Mouse (Mus musculus) testis, adult 2 months (tissue): Measurements from ENCODE around the gene Lrp1. TPM values are rescaled to one million over a fixed set of nuclear protein-coding genes. Genes with fewer than 3 reads are reported as not detected.

Experiments
- H3K27ac ChIP-seq: fragments of 200-500 bp; 2 replicates; pipeline ENCODE4 v1.5.1; 2012; ENCODE audit warnings: low read depth, low read length; ENCODE audit not compliant: control insufficient read depth, insufficient read depth
- H3K27me3 ChIP-seq: fragments of 200-500 bp; 2 replicates; pipeline ENCODE4 v1.6.1; 2012; ENCODE audit warnings: mild to moderate bottlenecking, low read length, moderate library complexity; ENCODE audit not compliant: control insufficient read depth, insufficient read depth
- H3K36me3 ChIP-seq: fragments of 200-500 bp; 2 replicates; pipeline ENCODE4 v1.6.1; 2012; ENCODE audit warnings: mild to moderate bottlenecking, low read length; ENCODE audit not compliant: control insufficient read depth, insufficient read depth
- H3K4me1 ChIP-seq: fragments of 200-500 bp; 2 replicates; pipeline ENCODE4 v1.6.1; 2012; ENCODE audit warnings: low read length; ENCODE audit not compliant: control insufficient read depth, insufficient read depth
- H3K4me3 ChIP-seq: fragments of 200-500 bp; 2 replicates; pipeline ENCODE4 v1.5.1; 2012; ENCODE audit warnings: low read depth, mild to moderate bottlenecking, low read length, moderate library complexity, mixed read lengths; ENCODE audit not compliant: control insufficient read depth
- CTCF ChIP-seq: fragments of 200-500 bp; IDR thresholded peaks from 2 replicates; pipeline ENCODE4 v1.5.1; 2012; ENCODE audit warnings: low read depth, mild to moderate bottlenecking, inconsistent platforms, low read length, moderate library complexity; ENCODE audit not compliant: control insufficient read depth, insufficient read depth, insufficient replicate concordance
- POLR2A ChIP-seq: fragments of 200-500 bp; IDR thresholded peaks from 2 replicates; pipeline ENCODE4 v1.6.1; 2012; ENCODE audit warnings: low read depth, mild to moderate bottlenecking, inconsistent platforms, low read length, moderate library complexity; ENCODE audit not compliant: control insufficient read depth
- polyA plus RNA-seq: library from polyadenylated mRNA; depleted of rRNA; stranded (reverse); fragments of >200 nt; gene quantifications from 2 replicates; pipeline ENCODE4 v1.2.3, GENCODE M21; 2012

The Lrp1 gene
- polyA plus RNA-seq, 1 experiment: 20.8 TPM

GRCm38 (mm10) chr10:127609415-127610065 is 11.4 kb downstream of the Lrp1 start:
- no peaks in the 10 kb centered on the region for H3K27me3 ChIP-seq
- H3K36me3 ChIP-seq: no peaks in the 10 kb centered on the region
- H3K4me1 ChIP-seq: no peaks in the 10 kb centered on the region
- no peak for TF ChIP-seq CTCF
- TF ChIP-seq POLR2A: no peak
- no peak overlapping the region for H3K4me3 ChIP-seq
- no peak overlapping the region for H3K27ac ChIP-seq

- Histone ChIP-seq H3K36me3 (no peaks in the 10 kb centered on the region), H3K27me3 (no peaks in the 10 kb centered on the region), H3K4me3 (no peak overlapping the region), H3K27ac (no peak overlapping the region), H3K4me1 (peaks cover 3% of the 10 kb centered on the region)
- no peak for TF ChIP-seq POLR2A
- TF ChIP-seq CTCF: no peak
These were observed 13.9 kb downstream of the Lrp1 start for GRCm38 (mm10) chr10:127607059-127607458.

GRCm38 (mm10) chr10:127605756-127606155 is 15.2 kb downstream of the Lrp1 start:
- H3K27ac ChIP-seq: no peak overlapping the region
- no peaks in the 10 kb centered on the region for H3K27me3 ChIP-seq
- H3K4me3 ChIP-seq: no peak overlapping the region
- peaks cover 6% of the 10 kb centered on the region for H3K4me1 ChIP-seq
- TF ChIP-seq CTCF (no peak), POLR2A (no peak)
- H3K36me3 ChIP-seq: no peaks in the 10 kb centered on the region

GRCm38 (mm10) chr10:127605251-127605547 is 15.7 kb downstream of the Lrp1 start:
- no peaks in the 10 kb centered on the region for H3K27me3 ChIP-seq
- H3K36me3 ChIP-seq: no peaks in the 10 kb centered on the region
- TF ChIP-seq POLR2A (no peak), CTCF (no peak)
- H3K4me3 ChIP-seq: no peak overlapping the region
- H3K4me1 ChIP-seq: peaks cover 9% of the 10 kb centered on the region
- H3K27ac ChIP-seq: no peak overlapping the region

GRCm38 (mm10) chr10:127604465-127605250 is 16.3 kb downstream of the Lrp1 start:
- Histone ChIP-seq H3K36me3 (no peaks in the 10 kb centered on the region), H3K4me1 (peaks cover 9% of the 10 kb centered on the region), H3K4me3 (no peak overlapping the region), H3K27me3 (no peaks in the 10 kb centered on the region), H3K27ac (peak overlapping the region; percentile 45)
- TF ChIP-seq CTCF: no peak
- no peak for TF ChIP-seq POLR2A

GRCm38 (mm10) chr10:127603437-127604371 is 17.2 kb downstream of the Lrp1 start:
- H3K27me3 ChIP-seq: no peaks in the 10 kb centered on the region
- no peak overlapping the region for H3K4me3 ChIP-seq
- H3K36me3 ChIP-seq: no peaks in the 10 kb centered on the region
- H3K4me1 ChIP-seq: peaks cover 12% of the 10 kb centered on the region
- peak overlapping the region; percentile 5; the same call in 1 of the 2 replicates for H3K27ac ChIP-seq
- TF ChIP-seq CTCF: no peak

- H3K4me3 ChIP-seq: no peak overlapping the region
- TF ChIP-seq POLR2A (no peak), CTCF (no peak)
- H3K27ac ChIP-seq: no peak overlapping the region
- no peaks in the 10 kb centered on the region for H3K36me3 ChIP-seq
- H3K4me1 ChIP-seq: peaks cover 14% of the 10 kb centered on the region
- no peaks in the 10 kb centered on the region for H3K27me3 ChIP-seq
These were observed 18.8 kb downstream of the Lrp1 start for GRCm38 (mm10) chr10:127602194-127602593.
